Mouse (Mus musculus) forebrain, embryonic 11.5 days (tissue): ENCODE results near the gene Acot7. TPM values are rescaled to one million over a fixed set of nuclear protein-coding genes. Genes with fewer than 3 reads are reported as not detected.
A peak's percentile ranks its signal among the peaks of the same experiment; 100 is the strongest.

Source experiments
- ATAC-seq: fragments of 200-750 bp; cut with Nextera tagmentation; replicated peaks from 2 replicates; pipeline ENCODE4 v1.8.0; 2017; ENCODE audit warnings: moderate TSS enrichment; ENCODE audit not compliant: low FRiP score
- DNase-seq: peaks from one replicate; pipeline ENCODE4 v3.0.0-alpha.2; 2017; ENCODE audit warnings: low spot score
- H3K27ac ChIP-seq: fragments of 300-500 bp; sonication (generic); 2 replicates; pipeline ENCODE4 v1.5.1; 2014; ENCODE audit warnings: low read depth, low read length
- H3K27me3 ChIP-seq: fragments of 300-500 bp; sonication (generic); 2 replicates; pipeline ENCODE4 v1.6.1; 2014; ENCODE audit warnings: mild to moderate bottlenecking, low read length, mixed read lengths; ENCODE audit not compliant: control insufficient read depth, insufficient read depth
- H3K36me3 ChIP-seq: fragments of 300-500 bp; sonication (generic); 2 replicates; pipeline ENCODE4 v1.6.1; 2014; ENCODE audit warnings: mild to moderate bottlenecking, low read length, moderate library complexity, mixed read lengths; ENCODE audit not compliant: control insufficient read depth, insufficient read depth
- H3K4me1 ChIP-seq: fragments of 300-500 bp; sonication (generic); replicated peaks from 2 replicates; pipeline ENCODE4 v1.6.1; 2014; ENCODE audit warnings: low read length, mixed read lengths; ENCODE audit not compliant: control insufficient read depth, insufficient read depth
- H3K4me2 ChIP-seq: fragments of 300-500 bp; sonication (generic); 2 replicates; pipeline ENCODE4 v1.6.1; 2014; ENCODE audit warnings: low read depth, mild to moderate bottlenecking, low read length, moderate library complexity, mixed read lengths; ENCODE audit not compliant: severe bottlenecking
- H3K4me3 ChIP-seq: fragments of 300-500 bp; sonication (generic); 2 replicates; pipeline ENCODE4 v1.5.1; 2014; ENCODE audit warnings: low read depth, low read length
- H3K9ac ChIP-seq: fragments of 300-500 bp; sonication (generic); 2 replicates; pipeline ENCODE4 v1.6.1; 2014; ENCODE audit warnings: low read length
- H3K9me3 ChIP-seq: fragments of 300-500 bp; sonication (generic); 2 replicates; pipeline ENCODE4 v1.6.1; 2016; ENCODE audit warnings: low read length, mixed read lengths; ENCODE audit not compliant: control insufficient read depth
- WGBS: fragments of 180-500 bp; shearing (Covaris S2); extraction: QIAGEN DNeasy Blood & Tissue Kit; methylation state at CpG from one replicate; pipeline ENCODE4 v1.1.7; 2014; 5-methylcytosine and 5-hydroxymethylcytosine counted together
- polyA plus RNA-seq: library from polyadenylated mRNA; unstranded; fragments of >200 nt; fragmentation: Nextera tagmentation; extraction: Ambion mirVana; gene quantifications from 2 replicates; pipeline ENCODE4 v1.2.1, GENCODE M21; 2014

Gene Acot7
- polyA plus RNA-seq, 1 experiment from 2014 or later, result 75.1 TPM

DNA sequence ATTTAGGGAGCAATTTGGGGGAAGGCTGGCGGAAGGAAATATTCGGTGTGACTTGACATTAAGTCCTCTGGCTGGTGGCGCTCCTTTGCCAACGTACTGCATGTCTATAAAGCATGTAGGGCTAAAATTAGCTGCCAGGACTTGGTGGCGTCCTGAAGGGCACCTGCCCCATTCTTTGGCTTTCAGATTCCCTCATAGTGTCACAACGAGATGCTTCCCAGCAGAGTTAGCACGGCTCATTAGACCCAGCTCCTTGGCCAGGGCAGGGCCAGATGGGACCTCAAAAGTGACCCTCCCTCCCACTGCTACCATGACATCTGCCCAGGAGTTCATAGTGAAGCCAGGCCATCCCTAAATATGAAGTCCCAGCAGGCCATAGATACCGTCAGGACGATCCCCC is 92.7 kb downstream of the Acot7 start:
- H3K4me3 ChIP-seq, result no peak overlapping the region
- DNase-seq (no peak), ATAC-seq (no peak)
- no peak overlapping the region for H3K27ac ChIP-seq
- 85% methylated on average over 9 of the region's 9 CpGs for WGBS
- H3K9ac ChIP-seq, result no peak overlapping the region
- no peak overlapping the region for H3K4me2 ChIP-seq
- H3K9me3 ChIP-seq, result no peaks in the 10 kb centered on the region
- H3K4me1 ChIP-seq, result peaks cover 20% of the 10 kb centered on the region
- no peaks in the 10 kb centered on the region for H3K36me3 ChIP-seq
- H3K27me3 ChIP-seq, result peaks cover 12% of the 10 kb centered on the region; the same call in 1 of the 2 replicates

DNA sequence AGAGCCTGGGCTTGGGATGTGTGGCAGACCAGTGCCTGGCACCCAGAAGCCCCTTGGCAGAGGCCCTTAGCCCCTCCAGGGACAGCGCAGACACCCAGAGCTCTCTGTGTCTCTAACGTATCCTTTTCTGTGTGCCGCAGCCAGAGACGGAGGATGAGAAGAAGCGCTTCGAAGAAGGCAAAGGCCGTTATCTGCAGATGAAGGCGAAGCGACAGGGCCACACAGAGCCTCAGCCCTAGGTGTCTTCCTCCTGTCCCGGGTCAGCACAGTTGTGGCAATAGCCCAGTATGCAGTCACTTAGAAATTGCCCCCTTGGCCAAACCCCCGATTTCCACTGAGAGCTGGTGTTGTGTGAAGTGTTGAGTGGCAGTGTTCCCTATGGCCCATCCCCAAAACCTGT is 93.4 kb downstream of the Acot7 start:
- no peak overlapping the region for H3K4me2 ChIP-seq
- no peak for ATAC-seq
- H3K9me3 ChIP-seq, result no peaks in the 10 kb centered on the region
- no peak overlapping the region for H3K27ac ChIP-seq
- 92% methylated on average over 11 of the region's 11 CpGs for WGBS
- peaks cover 17% of the 10 kb centered on the region for H3K27me3 ChIP-seq
- peaks cover 20% of the 10 kb centered on the region for H3K4me1 ChIP-seq
- H3K36me3 ChIP-seq, result no peaks in the 10 kb centered on the region
- no peak overlapping the region for H3K4me3 ChIP-seq
- no peak for DNase-seq
- H3K9ac ChIP-seq, result no peak overlapping the region

DNA sequence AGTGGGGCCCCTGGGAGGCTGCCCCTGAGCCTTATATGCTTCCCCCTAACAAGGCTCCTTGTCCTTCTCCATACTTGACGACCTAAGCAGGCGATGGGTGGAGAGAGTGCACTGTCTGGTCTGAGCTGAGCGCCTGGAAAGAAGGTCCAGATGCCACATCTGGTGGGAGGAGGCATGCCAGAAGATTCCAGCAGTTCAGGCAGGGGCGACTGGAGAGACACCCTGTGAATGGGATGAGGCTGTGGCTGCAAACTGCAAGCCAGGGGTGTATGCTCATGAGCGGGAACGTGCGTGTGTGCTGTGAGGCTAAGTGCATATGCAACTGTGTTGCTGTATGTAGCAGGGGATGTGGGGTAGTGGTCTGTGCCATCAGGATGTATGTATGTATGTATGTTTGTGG is 94.1 kb downstream of the Acot7 start:
- H3K27ac ChIP-seq, result no peak overlapping the region
- H3K27me3 ChIP-seq, result peaks cover 17% of the 10 kb centered on the region
- H3K4me3 ChIP-seq, result no peak overlapping the region
- peaks cover 20% of the 10 kb centered on the region for H3K4me1 ChIP-seq
- ATAC-seq (no peak), DNase-seq (no peak)
- 74% methylated on average over 7 of the region's 7 CpGs for WGBS
- no peak overlapping the region for H3K4me2 ChIP-seq
- H3K9me3 ChIP-seq, result no peaks in the 10 kb centered on the region
- no peak overlapping the region for H3K9ac ChIP-seq
- H3K36me3 ChIP-seq, result no peaks in the 10 kb centered on the region

DNA sequence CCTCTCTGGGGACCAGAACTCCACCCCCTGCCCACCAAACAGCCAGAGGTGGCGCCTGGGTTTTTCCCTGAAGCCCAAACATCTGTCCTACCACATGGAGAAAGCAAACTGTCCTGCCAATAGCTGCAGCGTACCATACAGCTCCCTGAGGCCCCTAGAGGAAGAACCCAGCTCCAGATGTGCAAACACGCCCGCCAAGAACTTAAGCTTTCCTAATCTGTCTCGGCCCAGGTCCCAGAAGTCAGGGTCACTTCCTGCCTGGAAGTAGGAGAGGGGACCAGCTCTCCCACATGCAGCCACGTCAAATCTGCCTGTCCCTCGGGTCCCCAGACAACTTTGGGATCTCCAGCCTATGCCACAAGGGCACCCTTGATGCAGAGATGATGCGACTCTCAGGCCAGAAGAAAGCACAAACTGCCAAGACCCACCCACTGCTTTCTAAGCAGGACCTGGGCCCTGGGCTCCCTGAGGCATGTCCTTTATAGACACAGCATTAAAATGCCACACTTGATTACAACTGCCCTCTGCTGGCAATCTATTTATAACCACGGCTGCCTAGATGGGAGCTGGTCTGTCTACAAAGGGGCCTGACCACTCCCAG is 94.6 kb downstream of the Acot7 start:
- Histone ChIP-seq H3K27me3 (peaks cover 17% of the 10 kb centered on the region), H3K9ac (no peak overlapping the region), H3K27ac (no peak overlapping the region), H3K4me3 (no peak overlapping the region), H3K4me1 (peaks cover 20% of the 10 kb centered on the region), H3K9me3 (no peaks in the 10 kb centered on the region), H3K36me3 (no peaks in the 10 kb centered on the region), H3K4me2 (no peak overlapping the region)
- no peak for DNase-seq
- WGBS, result 36% methylated on average over 9 of the region's 9 CpGs
- no peak for ATAC-seq

DNA sequence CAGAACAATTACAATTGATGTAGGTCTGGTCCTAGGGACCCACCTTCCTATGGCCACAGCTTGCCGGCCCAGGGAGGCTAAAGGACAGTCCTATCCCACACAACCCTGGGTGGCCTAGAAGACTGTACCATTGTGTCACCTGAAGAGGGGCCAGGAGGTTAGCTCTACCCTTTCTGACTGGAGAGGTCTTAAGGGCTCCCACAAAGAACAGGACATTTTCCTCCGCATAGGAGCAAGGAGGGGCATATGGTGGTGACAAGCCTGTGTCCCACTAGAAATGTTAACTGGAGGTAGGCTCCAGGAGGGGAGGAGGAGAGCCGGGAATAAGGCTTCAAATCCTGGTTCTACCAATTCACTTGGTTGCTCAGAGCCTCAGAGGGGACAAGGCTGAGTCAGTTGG is 95.3 kb downstream of the Acot7 start:
- ATAC-seq (no peak), DNase-seq (no peak)
- Histone ChIP-seq H3K36me3 (no peaks in the 10 kb centered on the region), H3K27me3 (peaks cover 17% of the 10 kb centered on the region), H3K4me1 (peaks cover 20% of the 10 kb centered on the region), H3K9me3 (no peaks in the 10 kb centered on the region), H3K9ac (no peak overlapping the region), H3K4me2 (peak overlapping the region; percentile 97; the same call in 1 of the 2 replicates), H3K27ac (no peak overlapping the region), H3K4me3 (peak overlapping the region; percentile 49; the same call in 1 of the 2 replicates)
- 29% methylated on average over 3 of the region's 3 CpGs for WGBS

GRCm38 (mm10) chr4:152273621-152274236 is 95.8 kb downstream of the Acot7 start, which contains the start of gene Gpr153:
Gene Gpr153, plus strand, starts transcription at chr4:152274232.
- H3K27ac ChIP-seq, result no peak within 1 kb of the TSS
- peak within 1 kb of the TSS; percentile 97 for H3K4me2 ChIP-seq
- peak; percentile 47 for ATAC-seq
- peak within 1 kb of the TSS; percentile 49 for H3K4me3 ChIP-seq
- H3K27me3 ChIP-seq, result peaks cover 17% of the 10 kb centered on the region
- peak within 1 kb of the TSS; percentile 64 for H3K9ac ChIP-seq
- no peaks in the 10 kb centered on the region for H3K36me3 ChIP-seq
- WGBS, result under 1% methylated on average over 36 of the region's 48 CpGs
- peaks cover 20% of the 10 kb centered on the region for H3K4me1 ChIP-seq
- DNase-seq, result peak; percentile 75
- H3K9me3 ChIP-seq, result no peaks in the 10 kb centered on the region

GRCm38 (mm10) chr4:152274681-152275131 is 96.8 kb downstream of the Acot7 start:
- WGBS, result under 1% methylated on average over 20 of the region's 20 CpGs

DNA sequence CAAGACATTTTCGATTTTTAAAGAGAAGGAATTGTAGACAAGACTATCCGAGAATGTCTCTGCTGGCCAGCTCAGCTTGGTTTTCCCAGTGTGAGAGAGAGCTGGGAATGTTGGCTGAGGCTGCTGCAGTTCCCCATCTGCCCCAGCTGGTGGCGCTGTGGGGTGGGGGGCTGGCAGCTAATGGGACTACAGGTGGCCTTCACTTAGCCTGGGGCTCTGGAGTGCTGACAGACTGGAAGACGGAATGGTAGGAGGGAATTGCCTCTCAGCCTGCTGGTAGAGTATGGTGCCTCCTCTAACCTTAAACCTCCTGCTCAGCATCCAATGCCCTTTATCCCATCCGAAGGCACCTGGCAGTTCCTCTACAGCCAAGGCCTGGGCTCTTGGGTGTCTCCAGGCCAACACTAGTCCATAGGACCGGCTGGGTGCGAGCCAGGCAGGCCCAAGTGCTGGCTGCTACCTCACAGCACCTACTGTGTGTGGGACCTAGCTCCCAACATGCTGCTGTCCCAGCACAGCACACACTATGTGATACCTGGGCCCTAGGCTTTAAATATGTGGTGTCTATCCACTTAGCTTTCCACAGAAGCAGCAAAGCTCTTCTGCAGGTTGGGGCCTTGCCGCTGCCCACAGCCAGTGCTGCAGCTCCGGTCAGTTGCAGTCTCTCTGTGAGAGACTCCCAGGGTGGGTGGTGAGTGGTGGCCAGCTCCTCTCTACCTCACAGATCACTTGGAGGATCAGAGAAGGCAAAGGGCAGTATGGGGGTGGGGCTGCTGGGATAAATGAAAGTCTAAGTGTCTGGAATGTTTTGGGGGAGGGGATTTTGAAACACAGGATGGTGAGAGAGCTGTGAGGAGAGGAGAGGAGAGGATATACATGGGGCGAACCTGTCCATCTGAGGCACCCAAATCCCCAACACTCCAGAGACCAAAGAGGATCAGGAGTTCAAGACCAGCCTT is 98.7 kb downstream of the Acot7 start:
- Histone ChIP-seq H3K9me3 (no peaks in the 10 kb centered on the region), H3K4me1 (peaks cover 20% of the 10 kb centered on the region), H3K36me3 (no peaks in the 10 kb centered on the region), H3K9ac (no peak overlapping the region), H3K4me2 (no peak overlapping the region), H3K4me3 (no peak overlapping the region), H3K27ac (no peak overlapping the region), H3K27me3 (peaks cover 31% of the 10 kb centered on the region)
- DNase-seq (peak; percentile 79), ATAC-seq (no peak)
- WGBS, result 58% methylated on average over 10 of the region's 10 CpGs

More at GRCm38 (mm10) chr4:152274681-152275131, 96.8 kb downstream of the Acot7 start:
- Histone ChIP-seq H3K27me3 (peaks cover 17% of the 10 kb centered on the region), H3K9me3 (no peaks in the 10 kb centered on the region), H3K4me2 (peak overlapping the region; percentile 97), H3K36me3 (no peaks in the 10 kb centered on the region), H3K27ac (no peak overlapping the region), H3K4me3 (peak overlapping the region; percentile 49), H3K9ac (peak overlapping the region; percentile 64), H3K4me1 (peaks cover 20% of the 10 kb centered on the region)
- DNase-seq (peak; percentile 73), ATAC-seq (0 out of 2 replicates have a peak, but pooled peaks have one; percentile 43)
